In genomic region chr10:117203558-117203981, GRCm38 (mm10) we compare ENCODE assay signal across 14 mouse cellular contexts. TPM values are rescaled to one million over a fixed set of nuclear protein-coding genes. Genes with fewer than 3 reads are reported as not detected.
DNase-seq lines count a peak whose midpoint lies in the region; ATAC-seq and TF ChIP-seq lines count a peak whose summit lies in the region.
"Had no signal": no experiment of that assay in that cellular context is flagged by ENCODE, and none has a peak within 500 bp of the region (broad histone marks: within the 10 kb centered on the region; RNA-seq: fewer than 3 reads in every experiment).

No protein-coding gene starts in this region.

- H3K9ac ChIP-seq in heart, embryonic 13.5 days, result no peak overlapping the region
- H3K9ac ChIP-seq in lung, postnatal 0 days (replicated peaks; ENCODE audit: low read depth), result no peak overlapping the region
- H3K9ac ChIP-seq in stomach, embryonic 14.5 days (replicated peaks; ENCODE audit: low read depth, low read length), result no peak overlapping the region
- H3K9ac ChIP-seq: limb, embryonic 15.5 days; midbrain, embryonic 12.5 days had no signal

- no peaks in the 10 kb centered on the region for H3K36me3 ChIP-seq in heart, embryonic 13.5 days
- no peaks in the 10 kb centered on the region for H3K36me3 ChIP-seq in lung, postnatal 0 days (ENCODE audit: insufficient read depth, low read length)
- H3K36me3 ChIP-seq in stomach, embryonic 14.5 days (ENCODE audit: control insufficient read depth, insufficient read depth, low read length), result no peaks in the 10 kb centered on the region
- H3K36me3 ChIP-seq: limb, embryonic 15.5 days; midbrain, embryonic 12.5 days had no signal

- WGBS in heart, embryonic 13.5 days, result 63% methylated on average over 2 of the region's 2 CpGs
- WGBS in lung, postnatal 0 days, result 45% methylated on average over 2 of the region's 2 CpGs
- WGBS in lung, adult 2 months, result 58% methylated on average over 2 of the region's 2 CpGs
- 58% methylated on average over 2 of the region's 2 CpGs for WGBS in stomach, embryonic 14.5 days

- no peak overlapping the region for H3K27ac ChIP-seq in heart, embryonic 13.5 days (replicated peaks)
- H3K27ac ChIP-seq in lung, postnatal 0 days (ENCODE audit: low read length), result no peak overlapping the region
- peak overlapping the region; percentile 5; the same call in 1 of the 2 replicates for H3K27ac ChIP-seq in embryonic fibroblast, embryonic 13.5 days (ENCODE audit: insufficient read depth, low read length)
- H3K27ac ChIP-seq in stomach, embryonic 14.5 days (ENCODE audit: low read length), result no peak overlapping the region
- H3K27ac ChIP-seq: limb, embryonic 15.5 days; midbrain, embryonic 12.5 days had no signal

- intact Hi-C loops in heart, postnatal 25 days (cut with DNase I), result no loop called here

- peak; percentile 59 for TF ChIP-seq CTCF in lung, postnatal 0 days (IDR thresholded peaks at IDR 0.05)
- TF ChIP-seq CTCF in lung, adult 2 months (IDR thresholded peaks at IDR 0.05; ENCODE audit: insufficient read depth, low read length), result no peak
- TF ChIP-seq CTCF in embryonic fibroblast, embryonic 13.5 days (IDR thresholded peaks at IDR 0.05; ENCODE audit: borderline replicate concordance, insufficient read depth, low read length), result peak; percentile 37; the same call in 1 of the 2 replicates

- no peaks in the 10 kb centered on the region for H3K27me3 ChIP-seq in heart, embryonic 13.5 days (replicated peaks)
- no peaks in the 10 kb centered on the region for H3K27me3 ChIP-seq in lung, postnatal 0 days (replicated peaks; ENCODE audit: insufficient read depth, low read length)
- no peaks in the 10 kb centered on the region for H3K27me3 ChIP-seq in stomach, embryonic 14.5 days (ENCODE audit: control insufficient read depth, insufficient read depth, low read length)
- H3K27me3 ChIP-seq: limb, embryonic 15.5 days; midbrain, embryonic 12.5 days had no signal

- no peak overlapping the region for H3K4me3 ChIP-seq in heart, embryonic 13.5 days
- no peak overlapping the region for H3K4me3 ChIP-seq in lung, postnatal 0 days (ENCODE audit: low read depth, low read length)
- H3K4me3 ChIP-seq in lung, adult 2 months (replicated peaks; ENCODE audit: extremely low read depth, low read depth, low read length), result no peak overlapping the region
- H3K4me3 ChIP-seq in embryonic fibroblast, embryonic 13.5 days (ENCODE audit: insufficient read depth, low read length), result no peak overlapping the region
- no peak overlapping the region for H3K4me3 ChIP-seq in stomach, embryonic 14.5 days (ENCODE audit: low read depth, low read length)
- H3K4me3 ChIP-seq: erythroblast, embryonic 14.5 days; limb, embryonic 15.5 days; midbrain, embryonic 12.5 days had no signal

- no peaks in the 10 kb centered on the region for H3K9me3 ChIP-seq in heart, embryonic 13.5 days
- H3K9me3 ChIP-seq in lung, postnatal 0 days (ENCODE audit: low read length), result no peaks in the 10 kb centered on the region
- H3K9me3 ChIP-seq in stomach, embryonic 14.5 days (ENCODE audit: control insufficient read depth, low read depth, low read length), result no peaks in the 10 kb centered on the region
- H3K9me3 ChIP-seq: limb, embryonic 15.5 days; midbrain, embryonic 12.5 days had no signal

- TF ChIP-seq EP300 in lung, postnatal 0 days (IDR thresholded peaks at IDR 0.05), result no peak

- no peak for TF ChIP-seq POLR2A in lung, adult 2 months (IDR thresholded peaks at IDR 0.05; ENCODE audit: borderline replicate concordance, extremely low read depth, low read depth, low read length)
- TF ChIP-seq POLR2A in embryonic fibroblast, embryonic 13.5 days (IDR thresholded peaks at IDR 0.05; ENCODE audit: low read depth, low read length), result no peak

- H3K4me1 ChIP-seq in heart, embryonic 13.5 days, result peaks cover 24% of the 10 kb centered on the region
- H3K4me1 ChIP-seq in lung, postnatal 0 days (ENCODE audit: insufficient read depth, low read depth, low read length), result no peaks in the 10 kb centered on the region
- H3K4me1 ChIP-seq in lung, adult 2 months (ENCODE audit: control insufficient read depth, insufficient read depth, low read length), result peaks cover 3% of the 10 kb centered on the region; the same call in 1 of the 2 replicates
- peaks cover 2% of the 10 kb centered on the region for H3K4me1 ChIP-seq in embryonic fibroblast, embryonic 13.5 days (ENCODE audit: control insufficient read depth, insufficient read depth, low read length)
- H3K4me1 ChIP-seq in stomach, embryonic 14.5 days (ENCODE audit: control insufficient read depth, insufficient read depth, low read length), result peaks cover 10% of the 10 kb centered on the region; the same call in 1 of the 2 replicates

- peak overlapping the region; percentile 31; the same call in 1 of the 2 replicates for H3K4me2 ChIP-seq in heart, embryonic 13.5 days
- H3K4me2 ChIP-seq in lung, postnatal 0 days (replicated peaks; ENCODE audit: low read depth, low read length), result no peak overlapping the region
- H3K4me2 ChIP-seq in stomach, embryonic 14.5 days (replicated peaks; ENCODE audit: low read depth, low read length), result no peak overlapping the region
- H3K4me2 ChIP-seq: limb, embryonic 15.5 days; midbrain, embryonic 12.5 days had no signal

- DNase-seq in heart, postnatal 25 days (ENCODE audit: low spot score), result no peak
- peak; percentile 67 for DNase-seq in lung, postnatal 0 days (ENCODE audit: low spot score)
- DNase-seq in lung, adult 2 months, result no peak
- DNase-seq in right cerebral cortex, adult 18-20 months, result no peak

- ATAC-seq in heart, embryonic 13.5 days (ENCODE audit: extremely low read depth, insufficient number of reproducible peaks, low FRiP score, low TSS enrichment), result no peak
- peak; percentile 74 for ATAC-seq in lung, postnatal 0 days
- peak; percentile 46 for ATAC-seq in stomach, embryonic 14.5 days (ENCODE audit: insufficient number of reproducible peaks, insufficient read depth, low FRiP score, low read depth)
- no peak for ATAC-seq in erythroid progenitor cell, adult 5-6 weeks (replicated peaks; ENCODE audit: low FRiP score, poor library complexity, severe bottlenecking)

RNA-seq across cellular contexts. Expression of gene Yeats4, which starts 20.7 kb away (rescaled TPM):
- 46.6 and 54.1 TPM in 2 replicates for polyA plus RNA-seq in heart, embryonic 13.5 days (2015; fragmentation: Nextera tagmentation; extraction: Ambion mirVana)
- 10 to 100 TPM; 26.5 to 26.8 TPM for total RNA-seq in heart, postnatal 25 days (2021)
- polyA plus RNA-seq in lung, postnatal 0 days (2015; fragmentation: Nextera tagmentation; extraction: Ambion mirVana), result 49.7 and 52.8 TPM in 2 replicates
- polyA plus RNA-seq in lung, adult 2 months (2012; rRNA removed), result 19.8 and 21.3 TPM in 2 replicates
- 37.9 and 44.6 TPM in 2 replicates for polyA plus RNA-seq in embryonic fibroblast, embryonic 13.5 days (2011; ENCODE audit: insufficient read length, low read depth, missing spikeins)
- 75.8 and 81.6 TPM in 2 replicates for polyA plus RNA-seq in stomach, embryonic 14.5 days (2014; fragmentation: Nextera tagmentation; extraction: Ambion mirVana)
- 36.4 and 65.8 TPM in 2 replicates for total RNA-seq in erythroid progenitor cell, adult 5-6 weeks (2015; ENCODE audit: low replicate concordance)
- total RNA-seq in erythroid progenitor cell, adult 5-6 weeks (2017; ENCODE audit: low replicate concordance), result 57.3 and 94.7 TPM in 2 replicates

RNA-seq across cellular contexts. Expression of gene 9530003J23Rik, which starts 34.9 kb away (rescaled TPM):
- polyA plus RNA-seq in heart, embryonic 13.5 days (2015; fragmentation: Nextera tagmentation; extraction: Ambion mirVana), result not detected in 2 replicates
- total RNA-seq in heart, postnatal 25 days (2021), result not detected
- polyA plus RNA-seq in lung, postnatal 0 days (2015; fragmentation: Nextera tagmentation; extraction: Ambion mirVana), result 3.3 and 4.1 TPM in 2 replicates
- 0.14 and 0.27 TPM in 2 replicates for polyA plus RNA-seq in lung, adult 2 months (2012; rRNA removed)
- polyA plus RNA-seq in embryonic fibroblast, embryonic 13.5 days (2011; ENCODE audit: insufficient read length, low read depth, missing spikeins), result not detected in 2 replicates
- not detected in 2 replicates for polyA plus RNA-seq in stomach, embryonic 14.5 days (2014; fragmentation: Nextera tagmentation; extraction: Ambion mirVana)
- total RNA-seq in erythroid progenitor cell, adult 5-6 weeks (2015; ENCODE audit: low replicate concordance), result not detected in 2 replicates
- not detected in 2 replicates for total RNA-seq in erythroid progenitor cell, adult 5-6 weeks (2017; ENCODE audit: low replicate concordance)
- total RNA-seq: gastrocnemius, adult 18-20 months had no signal
- polyA plus RNA-seq: erythroblast, embryonic 14.5 days; limb, embryonic 15.5 days; midbrain, embryonic 12.5 days; neural tube, embryonic 14.5 days; stomach, embryonic 16.5 days had no signal

RNA-seq across cellular contexts. Expression of gene Frs2, which starts 55.2 kb away (rescaled TPM):
- 14.7 and 16.2 TPM in 2 replicates for polyA plus RNA-seq in heart, embryonic 13.5 days (2015; fragmentation: Nextera tagmentation; extraction: Ambion mirVana)
- total RNA-seq in heart, postnatal 25 days (2021), result 10 to 100 TPM; 16.3 to 17.1 TPM
- polyA plus RNA-seq in lung, postnatal 0 days (2015; fragmentation: Nextera tagmentation; extraction: Ambion mirVana), result 18.8 and 21.9 TPM in 2 replicates
- 9.8 and 14.9 TPM in 2 replicates for polyA plus RNA-seq in lung, adult 2 months (2012; rRNA removed)
- 54.8 and 61.5 TPM in 2 replicates for polyA plus RNA-seq in embryonic fibroblast, embryonic 13.5 days (2011; ENCODE audit: insufficient read length, low read depth, missing spikeins)
- polyA plus RNA-seq in stomach, embryonic 14.5 days (2014; fragmentation: Nextera tagmentation; extraction: Ambion mirVana), result 37.4 and 40.3 TPM in 2 replicates
- 32.1 and 44.4 TPM in 2 replicates for total RNA-seq in erythroid progenitor cell, adult 5-6 weeks (2015; ENCODE audit: low replicate concordance)
- 15.1 and 25.8 TPM in 2 replicates for total RNA-seq in erythroid progenitor cell, adult 5-6 weeks (2017; ENCODE audit: low replicate concordance)

Comparison
In these comparisons a context has a peak if more than half of its experiments do, and no peak if none do; other contexts are left out.
1. ATAC-seq: peak in lung, postnatal 0 days (single experiment) and stomach, embryonic 14.5 days (single experiment); none in heart, embryonic 13.5 days (single experiment) and erythroid progenitor cell, adult 5-6 weeks (single experiment).